Mouse (Mus musculus): Measurements from ENCODE around the gene Vsir. TPM values are rescaled to one million over a fixed set of nuclear protein-coding genes. Genes with fewer than 3 reads are reported as not detected.

Gene Vsir
- polyA plus RNA-seq, 1 experiment from 2014 or later = 2.2 TPM

GRCm38 (mm10) chr10:60371596-60372386, 25.1 kb downstream of the Vsir start:
- 72% methylated on average over 5 of the region's 5 CpGs for whole genome bisulfite sequencing
- no peaks in the 10 kb centered on the region for H3K9me3 ChIP-seq
- ATAC-seq (ENCODE audit: insufficient number of reproducible peaks, insufficient read depth, low FRiP score, low TSS enrichment) = no peak
- no peak overlapping the region for H3K4me3 ChIP-seq
- no peak overlapping the region for H3K27ac ChIP-seq
- H3K27me3 ChIP-seq = no peaks in the 10 kb centered on the region
- H3K9ac ChIP-seq = no peak overlapping the region
- H3K36me3 ChIP-seq = no peaks in the 10 kb centered on the region
- no peak overlapping the region for H3K4me2 ChIP-seq (replicated peaks)
- H3K4me1 ChIP-seq = peaks cover 13% of the 10 kb centered on the region

DNA sequence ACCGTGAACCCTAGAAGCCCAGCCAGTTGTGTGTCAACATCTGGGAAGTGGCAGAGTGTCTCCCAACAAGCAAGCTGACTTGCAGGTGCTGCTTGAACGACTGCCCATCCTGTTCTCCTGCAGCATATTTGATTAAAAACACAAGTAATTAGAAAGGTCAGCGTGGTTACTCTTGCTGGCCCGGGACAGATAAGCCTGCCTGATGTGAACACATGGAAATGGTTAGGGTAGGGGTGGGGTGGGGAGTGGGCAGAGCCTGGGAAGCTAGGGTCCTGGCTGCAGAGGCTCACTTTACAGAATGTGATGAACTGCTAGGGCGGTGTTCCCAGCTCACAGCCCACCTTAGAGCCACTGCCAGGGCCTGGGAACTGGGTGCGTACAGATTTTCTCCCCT, 26.9 kb downstream of the Vsir start:
- no peak overlapping the region for H3K4me2 ChIP-seq (replicated peaks)
- no peak overlapping the region for H3K9ac ChIP-seq
- ATAC-seq (ENCODE audit: insufficient number of reproducible peaks, insufficient read depth, low FRiP score, low TSS enrichment) = no peak
- no peaks in the 10 kb centered on the region for H3K9me3 ChIP-seq
- no peaks in the 10 kb centered on the region for H3K27me3 ChIP-seq
- WGBS = 20% methylated on average over 6 of the region's 6 CpGs
- H3K36me3 ChIP-seq = no peaks in the 10 kb centered on the region
- H3K27ac ChIP-seq = peak overlapping the region; percentile 26
- peaks cover 13% of the 10 kb centered on the region for H3K4me1 ChIP-seq
- H3K4me3 ChIP-seq = no peak overlapping the region

- Histone ChIP-seq H3K9ac (no peak overlapping the region), H3K27me3 (no peaks in the 10 kb centered on the region), H3K27ac (0 out of 2 replicates have a peak overlapping the region, but pooled peaks have one; percentile 14), H3K4me1 (peaks cover 13% of the 10 kb centered on the region), H3K36me3 (no peaks in the 10 kb centered on the region), H3K9me3 (no peaks in the 10 kb centered on the region), H3K4me2 (replicated peaks) (no peak overlapping the region), H3K4me3 (no peak overlapping the region)
- no peak for ATAC-seq (ENCODE audit: insufficient number of reproducible peaks, insufficient read depth, low FRiP score, low TSS enrichment)
- 31% methylated on average over 8 of the region's 8 CpGs for WGBS
Measured at GRCm38 (mm10) chr10:60373937-60374578, 27.4 kb downstream of the Vsir start.

- Histone ChIP-seq H3K27ac (no peak overlapping the region), H3K4me1 (peaks cover 13% of the 10 kb centered on the region), H3K4me3 (no peak overlapping the region), H3K9ac (no peak overlapping the region), H3K9me3 (no peaks in the 10 kb centered on the region), H3K36me3 (no peaks in the 10 kb centered on the region), H3K27me3 (no peaks in the 10 kb centered on the region), H3K4me2 (replicated peaks) (no peak overlapping the region)
- WGBS = 88% methylated on average over 16 of the region's 16 CpGs
- ATAC-seq (ENCODE audit: insufficient number of reproducible peaks, insufficient read depth, low FRiP score, low TSS enrichment) = no peak
Measured at GRCm38 (mm10) chr10:60376704-60377103, 30.1 kb downstream of the Vsir start.

- H3K27ac ChIP-seq = no peak overlapping the region
- no peak for ATAC-seq (ENCODE audit: insufficient number of reproducible peaks, insufficient read depth, low FRiP score, low TSS enrichment)
- no peak overlapping the region for H3K9ac ChIP-seq
- H3K4me3 ChIP-seq = no peak overlapping the region
- H3K36me3 ChIP-seq = no peaks in the 10 kb centered on the region
- H3K9me3 ChIP-seq = no peaks in the 10 kb centered on the region
- WGBS = 61% methylated on average over 9 of the region's 9 CpGs
- H3K4me2 ChIP-seq (replicated peaks) = no peak overlapping the region
- no peaks in the 10 kb centered on the region; the same call in 1 of the 2 replicates for H3K4me1 ChIP-seq
- H3K27me3 ChIP-seq = no peaks in the 10 kb centered on the region
Measured at GRCm38 (mm10) chr10:60379419-60379957, 32.8 kb downstream of the Vsir start.

DNA sequence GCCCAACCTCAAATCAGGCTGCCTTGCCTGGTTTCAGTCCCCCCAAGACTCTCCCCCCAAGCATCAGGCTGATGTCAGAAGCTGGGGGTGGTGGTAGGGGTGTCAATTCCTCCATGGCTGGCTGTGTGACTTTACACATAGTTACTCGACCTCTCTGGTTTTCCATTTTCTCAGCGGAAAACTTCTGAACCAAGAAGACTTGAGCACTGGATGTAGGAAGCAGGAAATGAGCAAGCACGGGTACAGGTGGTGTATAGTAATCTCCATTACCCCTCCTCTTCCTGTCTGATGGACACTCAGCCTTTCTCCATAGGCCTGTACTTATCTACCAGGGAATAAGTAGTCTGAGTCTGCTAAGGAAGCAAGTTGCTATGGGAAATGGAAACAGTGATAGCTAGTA, 33.6 kb downstream of the Vsir start:
- H3K4me2 ChIP-seq (replicated peaks) = no peak overlapping the region
- no peaks in the 10 kb centered on the region for H3K27me3 ChIP-seq
- H3K9me3 ChIP-seq = no peaks in the 10 kb centered on the region
- H3K36me3 ChIP-seq = no peaks in the 10 kb centered on the region
- H3K27ac ChIP-seq = no peak overlapping the region
- no peak overlapping the region for H3K9ac ChIP-seq
- WGBS = 59% methylated on average over 3 of the region's 3 CpGs
- ATAC-seq (ENCODE audit: insufficient number of reproducible peaks, insufficient read depth, low FRiP score, low TSS enrichment) = no peak
- no peak overlapping the region for H3K4me3 ChIP-seq
- H3K4me1 ChIP-seq = no peaks in the 10 kb centered on the region; the same call in 1 of the 2 replicates

DNA sequence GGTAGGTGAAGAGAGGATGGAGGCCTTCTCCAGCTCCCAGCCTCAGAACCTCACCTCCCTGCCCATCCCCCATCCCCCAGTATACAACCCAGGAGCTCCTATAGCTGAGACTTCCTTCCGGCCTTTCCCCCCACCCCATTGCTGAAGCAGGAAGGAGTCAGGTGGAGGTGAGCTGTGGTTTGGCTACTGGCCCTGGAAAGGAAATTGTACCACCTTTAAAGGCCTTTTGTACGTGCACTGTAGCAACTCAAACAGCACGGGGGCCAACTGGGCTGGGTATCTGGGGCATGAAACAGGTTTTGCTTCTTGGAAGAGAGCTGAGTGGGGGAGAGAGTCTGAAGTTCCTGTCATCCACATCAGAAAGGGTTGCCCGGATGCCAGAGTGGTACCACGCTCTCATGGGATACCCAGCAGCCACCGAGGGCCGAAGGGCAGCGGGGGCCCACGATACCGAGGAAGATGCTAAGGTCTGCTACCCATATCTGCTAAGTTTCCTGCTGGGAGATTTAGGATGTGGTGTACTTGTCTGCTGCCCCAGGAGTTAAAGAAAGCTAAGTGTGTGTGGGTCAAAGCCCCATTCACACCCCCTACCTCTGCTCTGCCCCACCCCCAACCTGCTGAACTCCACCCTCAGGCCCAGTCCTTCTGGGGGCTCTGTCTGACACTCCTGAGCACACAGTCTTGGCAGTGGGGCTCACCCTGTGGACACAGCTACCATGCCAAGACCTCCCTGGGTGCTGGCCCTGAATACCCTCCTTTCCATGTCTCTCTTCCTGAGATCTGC, 34.7 kb downstream of the Vsir start:
- ATAC-seq (ENCODE audit: insufficient number of reproducible peaks, insufficient read depth, low FRiP score, low TSS enrichment) = no peak
- Histone ChIP-seq H3K4me1 (no peaks in the 10 kb centered on the region; the same call in 1 of the 2 replicates), H3K4me2 (replicated peaks) (no peak overlapping the region), H3K9ac (0 out of 2 replicates have a peak overlapping the region, but pooled peaks have one; percentile 12), H3K27me3 (no peaks in the 10 kb centered on the region), H3K9me3 (no peaks in the 10 kb centered on the region), H3K36me3 (no peaks in the 10 kb centered on the region), H3K27ac (no peak overlapping the region), H3K4me3 (no peak overlapping the region)
- WGBS = 72% methylated on average over 10 of the region's 10 CpGs

- Histone ChIP-seq H3K4me2 (replicated peaks) (no peak overlapping the region), H3K4me3 (no peak overlapping the region), H3K9me3 (no peaks in the 10 kb centered on the region), H3K36me3 (no peaks in the 10 kb centered on the region), H3K4me1 (no peaks in the 10 kb centered on the region), H3K27me3 (no peaks in the 10 kb centered on the region), H3K27ac (no peak overlapping the region), H3K9ac (no peak overlapping the region)
- ATAC-seq (ENCODE audit: insufficient number of reproducible peaks, insufficient read depth, low FRiP score, low TSS enrichment) = no peak
- 88% methylated on average over 2 of the region's 2 CpGs for WGBS
Measured at GRCm38 (mm10) chr10:60388332-60388731, 41.7 kb downstream of the Vsir start.

DNA sequence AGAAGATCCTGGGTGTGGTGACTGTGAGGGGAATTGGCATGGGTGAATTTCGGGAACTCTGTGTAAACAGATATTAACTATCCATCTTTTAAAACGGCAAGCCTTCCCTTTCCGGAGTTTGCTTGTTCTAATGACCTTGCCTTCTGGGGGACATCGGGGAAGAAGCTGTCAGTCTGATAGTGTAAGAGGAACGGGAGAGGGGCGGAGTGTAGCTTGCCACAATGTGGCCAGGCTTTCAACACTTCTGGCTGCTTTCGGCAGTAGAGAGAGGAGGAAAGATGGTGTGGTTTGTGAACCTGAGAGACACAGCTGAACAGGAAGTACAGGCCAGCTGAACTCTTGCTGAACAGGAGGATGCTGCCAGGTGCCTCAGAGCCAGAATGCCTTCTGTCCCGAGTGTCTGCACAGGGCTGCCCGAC, 42.8 kb downstream of the Vsir start:
- H3K27ac ChIP-seq = no peak overlapping the region
- WGBS = 39% methylated on average over 9 of the region's 9 CpGs
- no peak for ATAC-seq (ENCODE audit: insufficient number of reproducible peaks, insufficient read depth, low FRiP score, low TSS enrichment)
- no peaks in the 10 kb centered on the region for H3K9me3 ChIP-seq
- H3K4me2 ChIP-seq (replicated peaks) = no peak overlapping the region
- H3K4me1 ChIP-seq = no peaks in the 10 kb centered on the region
- H3K27me3 ChIP-seq = no peaks in the 10 kb centered on the region
- no peak overlapping the region for H3K9ac ChIP-seq
- H3K36me3 ChIP-seq = no peaks in the 10 kb centered on the region
- H3K4me3 ChIP-seq = no peak overlapping the region

DNA sequence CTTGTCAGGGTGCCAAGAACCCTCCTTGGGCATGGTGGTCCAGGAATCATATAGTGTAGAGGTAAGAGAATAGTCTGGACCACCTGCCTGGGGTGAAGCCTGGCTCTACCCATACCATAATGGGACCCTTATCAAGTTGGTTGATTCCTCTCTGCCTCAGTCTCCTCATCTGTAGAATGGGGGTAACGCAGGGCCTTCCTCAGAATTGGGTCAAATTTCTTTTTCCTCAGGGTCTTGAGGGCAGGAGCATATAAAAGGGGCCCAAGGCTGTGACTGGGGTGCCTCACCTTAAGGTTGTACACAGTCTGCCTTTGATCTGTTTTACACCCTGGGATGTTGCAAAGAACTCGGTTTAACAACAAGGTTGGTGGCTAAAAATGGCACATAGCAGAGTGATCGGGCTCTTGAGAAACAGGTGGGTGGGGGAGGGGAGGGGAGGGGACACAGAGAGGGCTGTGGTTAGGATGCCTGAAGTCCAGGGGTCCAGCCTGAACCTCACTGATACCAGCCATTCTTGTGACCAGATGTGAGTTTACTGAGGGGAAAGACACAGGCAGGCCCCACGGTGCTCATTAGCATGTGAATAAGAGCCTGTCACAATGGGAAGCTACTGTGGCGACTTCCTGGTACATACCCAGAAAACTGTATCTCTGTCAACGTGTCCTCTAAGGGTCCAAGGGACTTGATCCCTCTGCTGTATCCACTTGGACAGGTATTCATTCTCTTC, 43.7 kb downstream of the Vsir start:
- no peak for ATAC-seq (ENCODE audit: insufficient number of reproducible peaks, insufficient read depth, low FRiP score, low TSS enrichment)
- Histone ChIP-seq H3K4me3 (no peak overlapping the region), H3K27me3 (no peaks in the 10 kb centered on the region), H3K9me3 (no peaks in the 10 kb centered on the region), H3K27ac (no peak overlapping the region), H3K4me1 (no peaks in the 10 kb centered on the region), H3K4me2 (replicated peaks) (no peak overlapping the region), H3K9ac (no peak overlapping the region), H3K36me3 (no peaks in the 10 kb centered on the region)
- 39% methylated on average over 6 of the region's 6 CpGs for whole genome bisulfite sequencing

- 64% methylated on average over 5 of the region's 5 CpGs for WGBS
Measured at GRCm38 (mm10) chr10:60390904-60391420, 44.3 kb downstream of the Vsir start.

More at GRCm38 (mm10) chr10:60390904-60391420, 44.3 kb downstream of the Vsir start:
- H3K4me3 ChIP-seq = no peak overlapping the region
- no peak overlapping the region for H3K27ac ChIP-seq
- no peaks in the 10 kb centered on the region for H3K27me3 ChIP-seq
- H3K9me3 ChIP-seq = no peaks in the 10 kb centered on the region
- H3K4me1 ChIP-seq = no peaks in the 10 kb centered on the region
- H3K9ac ChIP-seq = no peak overlapping the region
- ATAC-seq (ENCODE audit: insufficient number of reproducible peaks, insufficient read depth, low FRiP score, low TSS enrichment) = no peak
- H3K4me2 ChIP-seq (replicated peaks) = no peak overlapping the region
- no peaks in the 10 kb centered on the region for H3K36me3 ChIP-seq
